Mouse (Mus musculus) heart, postnatal 14 days (tissue): Measurements from ENCODE around the gene Fdx1l. TPM values are rescaled to one million over a fixed set of nuclear protein-coding genes. Genes with fewer than 3 reads are reported as not detected.
A peak's percentile ranks its signal among the peaks of the same experiment; 100 is the strongest.

Source experiments
- DNase-seq, 2 experiments: peaks; one replicate each; pipeline ENCODE4 v3.0.0; 2021 to 2022
- intact Hi-C: fragments of 180-260 bp; cut with DNase I; formaldehyde crosslinking; loops from one replicate; pipeline ENCODE4 v1.15.1; 2025
- microRNA-seq, 2 experiments: library from miRNA; unstranded; fragments of <30 nt; microRNA quantifications; one replicate each; pipeline ENCODE4 v1.2.0; 2021 to 2022
- total RNA-seq, 2 experiments: library from RNA; stranded (reverse); gene quantifications; 2 replicates each; pipeline ENCODE4 v1.2.3; 2021

The Fdx1l gene
- total RNA-seq, 2 experiments from 2014 or later: 25.4 to 26.8 TPM

GRCm38 (mm10) chr9:21030781-21031250 is 42.6 kb downstream of the Fdx1l start:
- peak; percentile 83 to 89 for DNase-seq
- intact Hi-C loops: loop anchor here (2.0 to 5.0 kb wide), 2 partner anchors 61 to 106 kb away; partner anchors contain the start of genes Gm38431 and Raver1

- no peak for DNase-seq
- intact Hi-C loops: loop anchor here (2.0 to 5.0 kb wide), 2 partner anchors 62 to 107 kb away; partner anchors contain the start of genes Gm38431 and Raver1
Observed at GRCm38 (mm10) chr9:21030055-21030600, 43.3 kb downstream of the Fdx1l start.

GRCm38 (mm10) chr9:21029291-21030054 is 43.9 kb downstream of the Fdx1l start, which contains the start of gene Icam4:
TSS of gene Icam4 (plus strand) at chr9:21029373.
- intact Hi-C loops: loop anchor here (2.0 to 5.0 kb wide), 3 partner anchors 27 to 107 kb away; partner anchors contain the start of genes Gm38431, Mrpl4 and Raver1

GRCm38 (mm10) chr9:21028560-21029110 is 44.8 kb downstream of the Fdx1l start:
- intact Hi-C loops: loop anchor here (2.0 kb wide), 1 partner anchor 26 kb away; the partner anchor contains the start of gene Mrpl4
- no peak for DNase-seq

More at GRCm38 (mm10) chr9:21029291-21030054, 43.9 kb downstream of the Fdx1l start, which contains the start of gene Icam4:
- DNase-seq: peak; percentile 84 to 89

DNA sequence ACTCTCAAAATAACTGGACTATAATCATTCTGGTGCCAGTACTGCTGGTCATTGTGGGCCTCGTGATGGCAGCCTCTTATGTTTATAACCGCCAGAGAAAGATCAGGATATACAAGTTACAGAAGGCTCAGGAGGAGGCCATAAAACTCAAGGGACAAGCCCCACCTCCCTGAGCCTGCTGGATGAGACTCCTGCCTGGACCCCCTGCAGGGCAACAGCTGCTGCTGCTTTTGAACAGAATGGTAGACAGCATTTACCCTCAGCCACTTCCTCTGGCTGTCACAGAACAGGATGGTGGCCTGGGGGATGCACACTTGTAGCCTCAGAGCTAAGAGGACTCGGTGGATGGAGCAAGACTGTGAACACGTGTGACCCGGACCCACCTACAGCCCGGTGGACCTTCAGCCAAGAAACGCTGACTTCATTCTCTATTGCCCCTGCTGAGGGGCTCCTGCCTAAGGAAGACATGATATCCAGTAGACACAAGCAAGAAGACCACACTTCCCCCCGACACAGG is 45.6 kb downstream of the Fdx1l start:
- DNase-seq: no peak
- intact Hi-C loops: loop anchor here (2.0 kb wide), 1 partner anchor 25 kb away; the partner anchor contains the start of gene Mrpl4

GRCm38 (mm10) chr9:21026849-21027248 is 46.6 kb downstream of the Fdx1l start:
- no peak for DNase-seq
- intact Hi-C loops: no loop called here

DNA sequence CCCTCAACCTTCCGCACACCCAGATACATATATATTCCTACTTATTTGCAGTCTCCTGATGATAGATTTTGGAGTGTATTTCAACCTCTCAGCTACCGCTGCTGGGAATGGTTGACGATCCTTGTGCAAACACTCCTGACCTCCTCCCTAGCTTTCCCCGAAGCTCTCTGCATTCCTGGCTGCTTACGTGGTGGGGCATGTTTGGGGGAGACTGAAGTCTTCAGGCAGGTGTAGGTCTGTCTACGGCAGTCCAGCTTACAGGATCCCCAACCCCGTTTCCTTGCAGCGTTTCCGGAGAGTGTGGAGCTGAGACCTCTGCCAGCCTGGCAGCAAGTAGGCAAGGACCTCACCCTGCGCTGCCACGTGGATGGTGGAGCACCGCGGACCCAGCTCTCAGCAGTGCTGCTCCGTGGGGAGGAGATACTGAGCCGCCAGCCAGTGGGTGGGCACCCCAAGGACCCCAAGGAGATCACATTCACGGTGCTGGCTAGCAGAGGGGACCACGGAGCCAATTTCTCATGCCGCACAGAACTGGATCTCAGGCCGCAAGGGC is 48.1 kb downstream of the Fdx1l start:
- intact Hi-C loops: no loop called here
- DNase-seq: no peak

DNA sequence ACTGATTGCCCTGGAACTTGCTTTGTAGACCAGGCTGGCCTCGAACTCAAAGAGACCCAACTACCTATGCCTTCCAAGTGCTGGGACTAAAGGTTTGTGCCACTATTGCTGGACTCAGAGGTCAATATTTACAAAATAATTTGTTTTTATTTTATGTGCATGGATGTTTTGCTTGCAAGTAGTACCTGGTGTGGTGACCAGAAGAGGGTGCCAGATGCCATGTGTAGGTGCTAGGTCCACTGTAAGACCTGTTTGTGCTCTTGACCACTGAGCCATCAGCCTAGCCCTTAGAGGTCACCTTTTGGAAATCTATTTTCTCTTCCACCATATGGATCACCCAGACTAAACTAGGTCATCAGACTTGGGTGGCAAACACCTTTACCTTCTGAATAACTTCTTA is 50.7 kb downstream of the Fdx1l start:
- no peak for DNase-seq

GRCm38 (mm10) chr9:21022288-21022687 is 51.1 kb downstream of the Fdx1l start:
- intact Hi-C loops: no loop called here
- DNase-seq: no peak

More for the DNA sequence above, 50.7 kb downstream of the Fdx1l start:
- intact Hi-C loops: no loop called here

- no peak for DNase-seq
- intact Hi-C loops: no loop called here
Observed at GRCm38 (mm10) chr9:21021363-21021762, 52.1 kb downstream of the Fdx1l start.

GRCm38 (mm10) chr9:21018600-21018999 is 54.8 kb downstream of the Fdx1l start:
- DNase-seq: no peak
- intact Hi-C loops: no loop called here

Small RNA genes lying within 50 kb of the gene (microRNA-seq; reads per million reads assigned to microRNA genes)
- 0 reads per million in 2 experiments for gene Mir1900
- 0 to 1.6 reads per million in 2 experiments for gene Mir7082

Other genes with a start within 250 kb of the Fdx1l start
- 1 to 10 TPM; 4.6 to 5.0 TPM for gene A230050P20Rik, start 205.0 kb downstream of the Fdx1l start, total RNA-seq
- gene Angptl6, start 193.9 kb downstream of the Fdx1l start, total RNA-seq: 1 to 10 TPM; 1.9 TPM
- gene Ppan, start 185.4 kb downstream of the Fdx1l start, total RNA-seq: 1 to 10 TPM; 7.2 to 9.3 TPM
- gene Eif3g, start 175.0 kb downstream of the Fdx1l start, total RNA-seq: 10 to 100 TPM; 93.5 to 99.7 TPM
- gene Dnmt1, start 113.7 kb downstream of the Fdx1l start, total RNA-seq: 10 to 100 TPM; 13.6 to 18.7 TPM
- 1 to 10 TPM; 5.4 to 6.9 TPM for gene S1pr2, start 96.8 kb downstream of the Fdx1l start, total RNA-seq
- 100 to 1,000 TPM; 116 to 123 TPM for gene Mrpl4, start 70.9 kb downstream of the Fdx1l start, total RNA-seq
- gene Icam1, start 57.6 kb downstream of the Fdx1l start, total RNA-seq: 10 to 100 TPM in 1 of 2 experiments, 1 to 10 TPM in 1; 8.5 to 10.1 TPM
- gene Icam4, start 44.2 kb downstream of the Fdx1l start, total RNA-seq: under 1 TPM; 0.37 to 0.38 TPM
- under 1 TPM in 1 of 2 experiments, not detected in 1; 0.12 TPM for gene Icam5, start 41.5 kb downstream of the Fdx1l start, total RNA-seq
- gene Zglp1, start 6.5 kb downstream of the Fdx1l start, total RNA-seq: not detected
- gene Gm49373, start 518 bp downstream of the Fdx1l start, total RNA-seq: under 1 TPM; 0.26 to 0.39 TPM
- gene Gm38431, start 18.4 kb upstream of the Fdx1l start, total RNA-seq: 1 to 10 TPM in 1 of 2 experiments, under 1 TPM in 1; 0.68 to 1.8 TPM
- 10 to 100 TPM; 27.4 to 31.2 TPM for gene Raver1, start 18.4 kb upstream of the Fdx1l start, total RNA-seq
- gene Tyk2, start 57.6 kb upstream of the Fdx1l start, total RNA-seq: 1 to 10 TPM; 9.2 TPM
- gene Cdc37, start 76.4 kb upstream of the Fdx1l start, total RNA-seq: 100 to 1,000 TPM; 151 to 157 TPM
- 10 to 100 TPM; 36.7 to 37.5 TPM for gene Pde4a, start 92.1 kb upstream of the Fdx1l start, total RNA-seq
- gene Keap1, start 165.7 kb upstream of the Fdx1l start, total RNA-seq: 10 to 100 TPM; 38.6 to 40.8 TPM
- under 1 TPM; 0.27 to 0.45 TPM for gene S1pr5, start 174.8 kb upstream of the Fdx1l start, total RNA-seq
- 10 to 100 TPM; 73.3 to 85.0 TPM for gene Atg4d, start 191.7 kb upstream of the Fdx1l start, total RNA-seq
- 10 to 100 TPM; 17.0 to 22.6 TPM for gene Kri1, start 214.4 kb upstream of the Fdx1l start, total RNA-seq
- 10 to 100 TPM; 17.9 to 21.1 TPM for gene Cdkn2d, start 217.8 kb upstream of the Fdx1l start, total RNA-seq
- gene Ap1m2, start 238.7 kb upstream of the Fdx1l start, total RNA-seq: under 1 TPM in 1 of 2 experiments, not detected in 1; 0.12 TPM
- 100 to 1,000 TPM; 105 to 116 TPM for gene Slc44a2, start 247.1 kb upstream of the Fdx1l start, total RNA-seq